Mouse (Mus musculus) activated CD4-positive, CD25-positive, alpha-beta regulatory T cell, adult 4 months (primary cell): Measurements from ENCODE around the gene Fes. TPM values are rescaled to one million over a fixed set of nuclear protein-coding genes. Genes with fewer than 3 reads are reported as not detected.
"Not testable (repeated sequence)": the region's sequence is repeated elsewhere in the genome, so short reads cannot be mapped to it uniquely, and the experiment has no call there.

ENCODE experiments used
- ATAC-seq: one replicate; pipeline ENCODE4 v1.8.0; 2017
- polyA plus RNA-seq, 2 experiments: library from polyadenylated mRNA; unstranded; fragments of 100-300 nt; shearing (Covaris generic); gene quantifications; one replicate each; pipeline ENCODE4 v1.2.1; 2017

The Fes gene
- polyA plus RNA-seq, 2 experiments from 2014 or later, result 2.0 to 4.5 TPM

GRCm38 (mm10) chr7:80404101-80404894, 16.6 kb upstream of the Fes start:
- ATAC-seq, result peak; percentile 64

GRCm38 (mm10) chr7:80403551-80403950, 15.8 kb upstream of the Fes start:
- ATAC-seq, result no peak

DNA sequence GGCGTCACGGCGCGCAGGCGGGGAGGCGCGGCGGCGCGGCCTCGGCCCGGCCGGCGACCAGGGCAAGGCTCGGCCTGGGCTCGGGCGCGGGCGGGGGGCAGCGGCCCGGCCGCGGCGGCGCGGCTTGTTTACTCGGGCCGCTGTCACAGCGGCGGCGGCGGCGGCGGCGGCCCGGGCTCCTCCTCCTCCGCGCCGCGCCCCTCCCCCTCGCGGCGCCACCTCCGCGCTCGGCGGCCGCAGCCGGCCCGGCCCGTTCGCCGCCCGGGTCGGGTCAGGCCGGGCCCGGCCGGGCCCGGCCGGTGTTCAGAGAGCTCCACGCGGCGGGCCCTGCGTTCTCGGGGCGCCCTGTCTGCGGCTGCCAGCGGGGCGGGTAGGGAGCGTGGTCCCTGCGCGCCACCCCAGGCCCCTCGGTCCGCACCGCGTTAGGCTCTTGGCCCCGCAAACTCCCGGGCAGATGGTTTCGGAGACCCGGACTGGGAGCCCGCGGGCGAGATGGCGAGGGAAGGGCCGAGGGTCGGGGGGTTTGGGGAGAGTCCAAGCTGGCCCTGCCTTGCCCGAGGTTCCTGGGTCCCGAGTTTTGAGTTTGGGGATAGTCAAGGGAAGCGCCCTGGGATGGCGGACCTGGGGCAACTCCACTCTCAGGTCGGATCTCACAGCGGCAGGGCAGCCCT, 15.0 kb upstream of the Fes start:
- ATAC-seq, result peak; percentile 28

DNA sequence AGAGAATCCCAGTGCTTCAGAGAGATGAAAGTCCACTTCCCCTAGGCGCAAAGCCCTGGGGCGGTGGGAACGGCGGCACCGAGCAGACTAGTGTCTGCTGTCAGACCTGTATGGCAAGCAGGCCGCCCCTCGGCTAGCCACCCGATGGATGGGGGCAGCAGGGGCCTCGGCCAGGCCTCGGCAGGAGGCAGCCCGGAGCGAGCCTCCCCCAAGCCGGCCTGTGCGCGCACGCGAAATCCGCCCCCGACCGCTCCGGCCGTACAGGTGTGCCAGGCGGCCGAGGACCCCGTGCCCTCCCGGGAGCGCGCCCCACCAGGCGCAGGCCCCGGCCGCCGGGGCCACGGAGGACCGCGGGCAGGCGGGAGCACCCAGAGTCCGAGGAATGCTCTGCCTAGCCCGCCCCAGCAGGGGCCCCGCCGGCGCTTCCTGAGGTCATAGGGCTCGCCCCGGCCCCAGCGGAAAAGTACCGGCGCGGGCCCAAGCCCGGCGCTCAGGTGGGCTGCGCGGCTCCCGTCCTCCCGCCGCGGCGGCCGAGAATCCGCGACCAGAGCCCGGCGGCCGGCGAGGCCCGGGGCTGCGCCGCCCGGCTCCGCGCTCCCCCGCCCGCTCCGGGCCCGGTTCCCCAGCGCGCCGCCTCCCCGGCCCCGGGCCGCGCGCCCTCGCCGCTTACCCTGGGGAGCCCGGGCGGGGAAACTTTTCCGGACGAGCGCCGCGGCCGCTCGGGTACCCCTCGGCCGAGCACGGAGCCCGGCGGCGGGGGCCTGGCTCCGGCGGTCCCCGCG, 14.3 kb upstream of the Fes start:
- ATAC-seq, result peak; percentile 20

DNA sequence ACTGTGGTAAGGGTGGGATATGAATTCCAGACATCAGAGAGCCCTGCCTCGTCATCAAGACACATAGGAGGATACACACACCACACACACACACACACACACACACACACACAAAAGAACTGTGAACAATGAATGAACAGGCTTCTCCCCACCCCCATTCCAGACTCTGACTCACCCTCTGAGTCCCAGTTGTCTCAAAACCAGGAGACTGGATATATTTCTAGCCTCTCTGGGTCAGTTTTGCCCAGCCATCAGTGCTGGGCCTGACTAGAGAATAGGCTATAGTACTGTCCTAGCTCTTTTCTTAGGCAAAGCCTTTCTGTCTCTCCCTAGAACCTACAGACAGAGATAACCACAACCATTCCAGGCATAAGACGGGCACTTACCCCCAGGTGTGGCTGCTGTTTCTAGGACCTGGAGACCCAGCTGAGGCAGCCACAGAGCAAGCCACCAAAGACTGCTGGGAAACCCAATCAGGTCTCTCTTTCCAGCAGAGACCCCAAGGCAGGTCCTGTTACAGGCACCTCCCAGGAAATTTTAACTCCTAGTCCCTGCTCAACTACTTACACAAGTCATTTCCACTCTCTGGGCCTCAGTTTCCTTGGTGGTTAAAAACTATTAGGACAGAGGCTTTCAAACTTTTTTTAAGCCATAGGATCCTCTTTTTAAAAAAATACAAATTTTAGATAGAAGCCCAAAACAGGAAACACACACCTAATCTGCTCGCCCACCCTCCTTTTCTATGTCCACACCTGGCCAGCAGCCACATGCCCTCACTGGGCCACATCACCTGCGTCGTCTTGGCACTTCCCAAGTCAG, 13.5 kb upstream of the Fes start:
- ATAC-seq, result no peak

DNA sequence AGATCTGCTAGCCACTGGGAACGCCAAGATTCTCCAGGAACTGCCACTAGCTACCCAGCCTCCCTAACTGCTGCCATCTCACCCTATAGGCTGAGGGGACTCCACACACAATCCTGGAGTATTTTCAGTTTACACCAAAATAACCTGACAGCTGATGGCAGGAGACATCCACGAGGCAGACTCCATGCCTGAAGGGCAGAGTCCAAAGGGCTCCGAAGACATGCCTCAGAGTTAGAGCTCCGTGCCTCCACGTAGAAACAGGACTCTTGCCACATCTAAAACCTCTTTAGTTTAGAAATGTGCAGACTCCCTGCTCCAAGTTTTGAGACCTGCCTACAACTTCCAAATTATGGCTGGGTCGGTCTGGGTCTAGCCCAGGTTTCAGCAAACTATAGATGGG, 12.8 kb upstream of the Fes start:
- no peak for ATAC-seq

- ATAC-seq, result no peak
Measured at GRCm38 (mm10) chr7:80400099-80400498, 12.4 kb upstream of the Fes start.

- no peak for ATAC-seq
Measured at GRCm38 (mm10) chr7:80398654-80399444, 11.1 kb upstream of the Fes start.

DNA sequence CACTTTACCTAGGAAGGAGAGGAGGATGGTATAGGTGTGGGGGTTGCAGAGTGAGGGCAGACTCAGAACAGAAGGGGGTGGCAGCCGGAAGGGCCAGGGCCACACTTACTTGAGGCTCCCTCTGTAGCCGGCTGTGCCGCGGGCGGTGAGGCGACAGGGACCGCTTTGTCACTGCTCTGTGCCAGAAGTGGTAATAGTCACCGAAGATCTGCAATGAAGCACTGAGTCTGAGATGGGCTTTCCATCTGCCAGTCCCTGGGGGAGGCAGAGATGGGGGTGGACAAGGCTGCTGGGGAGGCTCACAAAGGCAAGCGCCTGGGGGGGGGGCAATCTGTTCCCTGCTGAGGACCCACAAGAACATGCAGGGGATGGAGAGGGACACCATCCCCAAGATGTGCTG, 10.2 kb upstream of the Fes start:
- ATAC-seq, result no peak

GRCm38 (mm10) chr7:80396427-80396826, 8.7 kb upstream of the Fes start:
- not testable (repeated sequence) for ATAC-seq

- ATAC-seq, result no peak
Measured at GRCm38 (mm10) chr7:80394600-80394999, 6.9 kb upstream of the Fes start.

DNA sequence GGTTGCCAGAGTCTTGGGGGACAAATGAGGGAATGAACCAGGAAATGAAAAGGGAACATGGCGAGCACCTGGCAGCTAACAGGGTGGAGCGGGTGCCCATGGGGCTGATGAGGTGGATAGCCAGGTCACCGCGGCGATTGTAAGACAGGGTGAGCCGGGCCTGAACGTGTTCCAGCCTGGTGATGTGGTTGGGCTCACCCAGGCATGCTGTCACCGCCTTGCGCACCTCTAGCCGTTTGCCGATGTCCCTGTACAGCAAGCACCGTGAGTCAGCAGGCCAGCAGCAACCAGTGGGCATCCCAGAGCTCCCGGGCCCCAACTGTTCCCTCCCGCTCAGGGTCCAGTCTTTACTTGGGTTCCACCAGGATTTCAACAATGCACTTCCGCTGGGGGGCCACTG, 4.4 kb upstream of the Fes start:
- no peak for ATAC-seq

DNA sequence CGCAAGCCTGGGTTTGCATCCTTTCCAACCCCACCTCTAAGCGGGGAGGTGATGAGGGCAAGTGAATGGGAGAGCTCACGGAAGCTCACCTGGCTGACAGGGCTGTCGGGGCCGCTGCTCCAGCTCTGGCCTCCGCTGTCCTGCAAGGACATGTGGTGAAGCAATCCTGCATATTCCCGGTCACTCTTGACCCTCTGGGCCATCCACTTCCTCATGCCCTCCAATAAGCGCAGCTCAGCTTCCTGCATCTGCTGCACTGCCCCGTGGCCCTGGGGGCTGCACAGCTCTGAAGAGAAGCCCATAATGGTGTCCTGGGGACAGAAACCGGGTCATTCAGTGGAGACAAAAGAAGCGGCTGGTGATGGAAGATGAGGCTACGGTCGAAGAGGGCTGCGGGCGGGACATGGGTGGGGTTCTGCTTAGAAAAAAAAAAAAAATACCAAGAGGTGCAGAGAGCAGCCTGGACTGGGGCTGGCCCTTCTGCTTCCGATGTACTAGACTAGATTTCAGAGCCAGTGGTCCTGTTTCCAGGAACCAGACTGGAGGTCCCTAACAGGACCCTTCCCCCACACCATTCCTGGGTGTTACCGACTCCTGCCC, 613 bp downstream of the Fes start:
- ATAC-seq, result peak; percentile 20

GRCm38 (mm10) chr7:80386235-80386930, 1.4 kb downstream of the Fes start:
- ATAC-seq, result peak; percentile 60

GRCm38 (mm10) chr7:80382919-80383318, 4.8 kb downstream of the Fes start:
- no peak for ATAC-seq

DNA sequence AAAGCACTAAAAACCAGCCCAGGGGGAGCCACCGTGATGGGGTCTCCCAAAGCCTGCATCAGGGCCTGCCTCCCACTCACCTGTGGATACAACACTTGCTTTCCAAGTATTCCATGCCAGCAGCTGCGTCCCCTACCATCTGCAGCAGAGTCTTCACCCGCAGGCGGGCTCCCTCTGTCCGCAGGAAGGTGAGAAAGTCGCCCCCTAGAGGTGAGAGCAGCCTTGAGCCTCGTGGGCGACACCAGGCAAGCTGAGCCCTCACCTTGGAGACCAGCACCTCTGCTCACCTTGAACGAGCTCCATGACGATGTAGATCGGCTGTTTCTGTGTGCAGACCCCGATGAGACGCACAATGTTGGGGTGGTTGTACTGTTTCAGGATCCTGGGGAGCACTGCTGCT, 8.2 kb downstream of the Fes start:
- ATAC-seq, result no peak

DNA sequence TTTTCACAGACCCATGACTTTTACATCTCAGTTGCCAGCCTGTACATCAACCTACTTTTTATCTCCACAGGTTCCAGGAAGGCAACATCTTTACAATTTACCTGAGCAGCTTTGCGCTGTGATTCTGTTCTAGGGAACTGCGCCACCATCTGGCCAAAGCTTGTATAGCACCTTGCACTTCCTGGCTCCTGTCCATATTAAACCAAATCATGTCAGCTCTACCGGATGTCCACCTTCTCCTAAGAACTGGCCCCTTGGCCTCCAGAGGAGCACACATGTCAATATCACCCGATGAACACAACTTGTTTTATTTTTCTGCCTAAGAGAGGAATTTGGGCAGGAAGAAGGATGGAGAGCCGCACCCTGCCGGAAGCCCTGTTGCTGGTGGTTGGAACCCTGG, 10.3 kb downstream of the Fes start:
- ATAC-seq, result peak; percentile 72

- no peak for ATAC-seq
Measured at GRCm38 (mm10) chr7:80376192-80376591, 11.6 kb downstream of the Fes start.

DNA sequence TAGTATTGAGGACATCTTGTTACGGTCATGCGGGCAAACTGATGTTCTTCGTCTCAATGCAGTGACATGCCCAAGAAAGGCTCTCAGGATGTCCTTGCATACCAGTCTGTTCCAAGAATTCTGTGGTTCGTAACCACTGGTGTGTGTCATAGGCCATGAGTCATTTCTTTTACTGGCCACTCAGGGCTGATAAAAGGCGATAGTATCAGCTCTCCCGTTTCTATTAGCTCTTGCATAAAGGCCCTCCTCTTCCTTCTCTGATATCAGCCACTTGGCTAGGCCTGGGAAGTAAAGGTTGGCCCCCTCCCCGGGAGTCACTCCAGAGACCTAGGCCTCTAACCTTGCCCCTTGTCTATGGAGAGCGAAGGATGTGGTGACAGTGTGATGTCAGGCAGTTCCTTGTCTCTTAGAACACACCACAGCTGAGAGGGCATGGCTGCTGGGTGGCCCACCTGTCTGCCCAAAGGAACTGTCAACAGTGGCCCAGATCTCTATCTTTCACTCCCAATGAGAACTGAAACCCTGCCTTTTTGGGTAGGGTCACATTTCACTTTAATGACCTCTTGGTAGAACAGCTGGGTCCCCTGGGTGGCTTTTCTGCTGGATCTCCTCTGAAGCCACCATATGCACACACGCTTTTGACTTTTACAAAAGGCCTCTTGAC, 12.2 kb downstream of the Fes start:
- ATAC-seq, result no peak

- ATAC-seq, result no peak
Measured at GRCm38 (mm10) chr7:80374733-80375132, 13.0 kb downstream of the Fes start.
